Comparison of ENCODE assay signal across 13 mouse cellular contexts in genomic region chr14:22294371-22294770, GRCm38 (mm10).
A peak's percentile ranks its signal among the peaks of the same experiment; 100 is the strongest.
DNase-seq lines count a peak whose midpoint lies in the region; TF ChIP-seq lines count a peak whose summit lies in the region.
"Had no signal": no experiment of that assay in that cellular context is flagged by ENCODE, and none has a peak within 500 bp of the region (broad histone marks: within the 10 kb centered on the region; RNA-seq: fewer than 3 reads in every experiment).

No protein-coding gene starts in this region.

- no peak overlapping the region for H3K4me3 ChIP-seq in layer of hippocampus, adult 2 months
- no peak overlapping the region for H3K4me3 ChIP-seq in limb, embryonic 10.5 days
- H3K4me3 ChIP-seq: forebrain, embryonic 10.5 days; hindbrain, embryonic 15.5 days; liver, embryonic 13.5 days; midbrain, embryonic 10.5 days had no signal

- no peak for DNase-seq in layer of hippocampus, adult 2 months (ENCODE audit: low spot score in 2 of 2)
- no peak for DNase-seq in layer of hippocampus, postnatal 14 days (ENCODE audit: low spot score in 2 of 2)
- peak; percentile 20 for DNase-seq in thymus, postnatal 4 days
- DNase-seq in thymus, adult 18-20 months, result no peak
- DNase-seq in ZHBTc4 (ENCODE audit: low read depth, low spot score), result peak; percentile 7
- DNase-seq in Muller cell, postnatal 12 days (ENCODE audit: inconsistent ontology term), result no peak
- DNase-seq in limb, embryonic 10.5 days (ENCODE audit: low spot score), result no peak
- DNase-seq: adrenal gland, postnatal 10 days; cerebellum, adult 18-20 months; liver, embryonic 13.5 days had no signal

- H3K27ac ChIP-seq in layer of hippocampus, adult 2 months, result no peak overlapping the region
- H3K27ac ChIP-seq in limb, embryonic 10.5 days, result no peak overlapping the region
- H3K27ac ChIP-seq: forebrain, embryonic 10.5 days; hindbrain, embryonic 15.5 days; liver, embryonic 13.5 days; midbrain, embryonic 10.5 days had no signal

- 79% methylated on average over 4 of the region's 4 CpGs for WGBS in limb, embryonic 10.5 days

- TF ChIP-seq CTCF in layer of hippocampus, adult 2 months (conservative IDR thresholded peaks at IDR 0.05), result peak; percentile 13

- H3K4me1 ChIP-seq in limb, embryonic 10.5 days, result peaks cover 22% of the 10 kb centered on the region
- H3K4me1 ChIP-seq: liver, embryonic 13.5 days had no signal

- H3K9me3 ChIP-seq in limb, embryonic 10.5 days (replicated peaks), result no peaks in the 10 kb centered on the region
- H3K9me3 ChIP-seq: forebrain, embryonic 10.5 days; hindbrain, embryonic 15.5 days; liver, embryonic 13.5 days; midbrain, embryonic 10.5 days had no signal

- peaks cover 69% of the 10 kb centered on the region for H3K27me3 ChIP-seq in limb, embryonic 10.5 days (ENCODE audit: low read depth, poor library complexity, severe bottlenecking)
- H3K27me3 ChIP-seq: hindbrain, embryonic 15.5 days; liver, embryonic 13.5 days had no signal

- H3K36me3 ChIP-seq in limb, embryonic 10.5 days, result no peaks in the 10 kb centered on the region
- H3K36me3 ChIP-seq: forebrain, embryonic 10.5 days; hindbrain, embryonic 15.5 days; liver, embryonic 13.5 days; midbrain, embryonic 10.5 days had no signal

Comparison
In these comparisons a context has a peak if more than half of its experiments do, and no peak if none do; other contexts are left out.
1. DNase-seq: peak in thymus, postnatal 4 days (single experiment) and ZHBTc4 (single experiment); none in layer of hippocampus, adult 2 months (0 of 2), layer of hippocampus, postnatal 14 days (0 of 2), thymus, adult 18-20 months (0 of 2), Muller cell, postnatal 12 days (single experiment) and limb, embryonic 10.5 days (single experiment).